Mouse (Mus musculus): ENCODE measurements around the gene Hip1.

DNA sequence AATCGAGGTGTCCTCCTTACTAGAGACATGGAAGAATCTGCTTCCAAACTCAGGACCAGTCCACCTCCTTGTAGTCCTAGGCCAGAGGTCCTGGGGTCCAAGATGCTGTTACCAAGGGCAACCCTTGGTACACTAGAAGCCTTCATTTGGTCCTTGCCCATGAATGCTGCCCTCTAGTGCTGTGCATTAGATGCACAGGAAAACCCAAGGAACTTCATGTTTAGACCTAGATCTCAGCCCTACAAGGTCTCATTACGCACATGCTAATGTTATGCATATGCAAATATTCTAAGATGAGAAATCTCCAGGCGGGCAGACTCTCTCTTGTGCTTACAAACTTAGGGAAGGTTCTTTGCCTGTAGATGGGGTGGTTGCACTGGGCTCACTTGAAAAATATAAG lies 15.6 kb downstream of the Hip1 start:
- TF ChIP-seq CTCF (IDR thresholded peaks at IDR 0.05; ENCODE audit: low read depth, low read length) = no peak
- TF ChIP-seq POLR2A (IDR thresholded peaks at IDR 0.05; ENCODE audit: borderline replicate concordance, low read depth, low read length) = no peak
